Mouse (Mus musculus): ENCODE data around the gene Ptrh1. TPM values are rescaled to one million over a fixed set of nuclear protein-coding genes. Genes with fewer than 3 reads are reported as not detected.

Gene Ptrh1
- polyA plus RNA-seq, 1 experiment from 2014 or later = 5.4 TPM

DNA sequence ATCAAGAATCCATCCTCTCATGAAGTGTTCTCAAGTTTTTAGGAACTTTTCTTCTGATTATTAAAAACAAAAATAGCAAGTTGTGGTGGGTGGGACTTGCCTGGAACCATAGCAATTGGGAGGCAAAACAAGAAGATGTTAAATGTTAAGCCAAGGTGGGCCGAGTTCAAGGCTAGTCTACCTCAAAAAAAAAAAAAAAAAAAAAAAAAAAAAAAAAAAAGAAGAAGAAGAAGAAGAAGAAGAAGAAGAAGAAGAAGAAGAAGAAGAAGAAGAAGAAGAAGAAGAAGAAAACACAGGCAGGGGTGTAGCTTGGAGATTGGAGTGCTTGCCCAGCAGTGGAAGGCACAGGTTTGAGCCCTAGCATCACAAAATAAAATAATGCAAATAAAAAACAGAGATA is 49.2 kb downstream of the Ptrh1 start:
- no peak overlapping the region for H3K9ac ChIP-seq
- H3K27ac ChIP-seq = no peak overlapping the region
- no peak overlapping the region for H3K4me2 ChIP-seq
- ATAC-seq (ENCODE audit: borderline replicate concordance, extremely low read depth, low FRiP score, low TSS enrichment) = no peak
- H3K27me3 ChIP-seq = no peaks in the 10 kb centered on the region
- peaks cover 17% of the 10 kb centered on the region for H3K4me1 ChIP-seq
- H3K9me3 ChIP-seq = no peaks in the 10 kb centered on the region
- no peaks in the 10 kb centered on the region for H3K36me3 ChIP-seq
- 94% methylated on average over 1 of the region's 1 CpGs for WGBS
- no peak overlapping the region for H3K4me3 ChIP-seq

DNA sequence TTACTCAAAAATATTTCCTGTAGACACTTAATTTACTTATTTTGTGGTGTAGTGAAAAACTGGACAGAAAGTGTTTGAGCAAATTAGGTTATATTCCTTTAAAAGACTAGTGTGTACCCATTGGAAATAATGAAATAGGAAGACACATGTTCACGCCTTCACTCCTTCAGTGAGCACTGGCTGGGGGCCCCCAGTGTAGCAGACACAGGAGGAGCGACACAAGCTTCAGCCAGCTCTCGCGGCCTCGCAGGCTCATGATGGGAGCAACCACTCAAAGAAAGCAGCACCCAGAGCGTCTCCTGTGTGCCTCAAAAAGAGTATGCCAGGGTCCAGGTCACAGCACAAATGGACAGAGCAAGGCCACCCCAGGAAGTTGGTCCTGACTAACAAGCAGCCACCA is 50.2 kb downstream of the Ptrh1 start:
- no peak overlapping the region for H3K4me3 ChIP-seq
- no peak for ATAC-seq (ENCODE audit: borderline replicate concordance, extremely low read depth, low FRiP score, low TSS enrichment)
- no peak overlapping the region for H3K9ac ChIP-seq
- no peaks in the 10 kb centered on the region for H3K9me3 ChIP-seq
- peaks cover 15% of the 10 kb centered on the region for H3K4me1 ChIP-seq
- no peak overlapping the region for H3K4me2 ChIP-seq
- no peaks in the 10 kb centered on the region for H3K27me3 ChIP-seq
- no peak overlapping the region for H3K27ac ChIP-seq
- 79% methylated on average over 6 of the region's 6 CpGs for WGBS
- H3K36me3 ChIP-seq = no peaks in the 10 kb centered on the region

Other genes with a start within 250 kb of the Ptrh1 start
- gene Fam102a, start 240.5 kb upstream of the Ptrh1 start, polyA plus RNA-seq (2015; fragmentation: Nextera tagmentation; extraction: Ambion mirVana) = 12.3 and 12.6 TPM in 2 replicates
- 101 and 107 TPM in 2 replicates for gene Dpm2, start 204.9 kb upstream of the Ptrh1 start, polyA plus RNA-seq (2015; fragmentation: Nextera tagmentation; extraction: Ambion mirVana)
- 0.30 and 0.39 TPM in 2 replicates for gene Pip5kl1, start 201.0 kb upstream of the Ptrh1 start, polyA plus RNA-seq (2015; fragmentation: Nextera tagmentation; extraction: Ambion mirVana)
- gene 9430097D07Rik, start 200.1 kb upstream of the Ptrh1 start, polyA plus RNA-seq (2015; fragmentation: Nextera tagmentation; extraction: Ambion mirVana) = 0.29 TPM in 1 of 2 replicates, not detected in the other
- 25.9 and 26.1 TPM in 2 replicates for gene St6galnac4, start 188.7 kb upstream of the Ptrh1 start, polyA plus RNA-seq (2015; fragmentation: Nextera tagmentation; extraction: Ambion mirVana)
- gene St6galnac6, start 176.1 kb upstream of the Ptrh1 start, polyA plus RNA-seq (2015; fragmentation: Nextera tagmentation; extraction: Ambion mirVana) = 25.0 and 26.2 TPM in 2 replicates
- 53.6 and 60.6 TPM in 2 replicates for gene Ak1, start 154.0 kb upstream of the Ptrh1 start, polyA plus RNA-seq (2015; fragmentation: Nextera tagmentation; extraction: Ambion mirVana)
- 102 and 107 TPM in 2 replicates for gene Eng, start 129.2 kb upstream of the Ptrh1 start, polyA plus RNA-seq (2015; fragmentation: Nextera tagmentation; extraction: Ambion mirVana)
- 27.9 and 28.6 TPM in 2 replicates for gene Fpgs, start 71.6 kb upstream of the Ptrh1 start, polyA plus RNA-seq (2015; fragmentation: Nextera tagmentation; extraction: Ambion mirVana)
- gene Cdk9, start 62.7 kb upstream of the Ptrh1 start, polyA plus RNA-seq (2015; fragmentation: Nextera tagmentation; extraction: Ambion mirVana) = 89.6 and 98.7 TPM in 2 replicates
- gene Sh2d3c, start 54.7 kb upstream of the Ptrh1 start, polyA plus RNA-seq (2015; fragmentation: Nextera tagmentation; extraction: Ambion mirVana) = 40.5 and 41.4 TPM in 2 replicates
- gene 6330409D20Rik, start 34.8 kb upstream of the Ptrh1 start, polyA plus RNA-seq (2015; fragmentation: Nextera tagmentation; extraction: Ambion mirVana) = 0.24 and 0.25 TPM in 2 replicates
- 63.9 and 65.6 TPM in 2 replicates for gene Tor2a, start 18.6 kb upstream of the Ptrh1 start, polyA plus RNA-seq (2015; fragmentation: Nextera tagmentation; extraction: Ambion mirVana)
- gene Ttc16, start 153 bp upstream of the Ptrh1 start, polyA plus RNA-seq (2015; fragmentation: Nextera tagmentation; extraction: Ambion mirVana) = 0.43 and 0.69 TPM in 2 replicates
- 1.1 and 1.3 TPM in 2 replicates for gene Cfap157, start 8.6 kb downstream of the Ptrh1 start, polyA plus RNA-seq (2015; fragmentation: Nextera tagmentation; extraction: Ambion mirVana)
- 21.0 and 22.3 TPM in 2 replicates for gene Stxbp1, start 71.5 kb downstream of the Ptrh1 start, polyA plus RNA-seq (2015; fragmentation: Nextera tagmentation; extraction: Ambion mirVana)
- gene Fam129b, start 100.3 kb downstream of the Ptrh1 start, polyA plus RNA-seq (2015; fragmentation: Nextera tagmentation; extraction: Ambion mirVana) = 114 and 117 TPM in 2 replicates
- gene Rpl12, start 185.8 kb downstream of the Ptrh1 start, polyA plus RNA-seq (2015; fragmentation: Nextera tagmentation; extraction: Ambion mirVana) = 164 and 167 TPM in 2 replicates
- 7.5 and 9.7 TPM in 2 replicates for gene Lrsam1, start 185.8 kb downstream of the Ptrh1 start, polyA plus RNA-seq (2015; fragmentation: Nextera tagmentation; extraction: Ambion mirVana)
- gene Slc2a8, start 206.3 kb downstream of the Ptrh1 start, polyA plus RNA-seq (2015; fragmentation: Nextera tagmentation; extraction: Ambion mirVana) = 20.8 and 22.5 TPM in 2 replicates

Data from lung, embryonic 15.5 days (tissue).